Mouse (Mus musculus) induced T-regulatory cell, adult 2 months (primary cell): ENCODE results near the gene Fam129b.

Source experiments
- DNase-seq: peaks from one replicate; pipeline ENCODE4 v3.0.0-alpha.2; 2012; ENCODE audit warnings: low read depth

Gene Fam129b

GRCm38 (mm10) chr2:32859622-32860012 lies 16.3 kb upstream of the Fam129b start:
- no peak for DNase-seq

DNA sequence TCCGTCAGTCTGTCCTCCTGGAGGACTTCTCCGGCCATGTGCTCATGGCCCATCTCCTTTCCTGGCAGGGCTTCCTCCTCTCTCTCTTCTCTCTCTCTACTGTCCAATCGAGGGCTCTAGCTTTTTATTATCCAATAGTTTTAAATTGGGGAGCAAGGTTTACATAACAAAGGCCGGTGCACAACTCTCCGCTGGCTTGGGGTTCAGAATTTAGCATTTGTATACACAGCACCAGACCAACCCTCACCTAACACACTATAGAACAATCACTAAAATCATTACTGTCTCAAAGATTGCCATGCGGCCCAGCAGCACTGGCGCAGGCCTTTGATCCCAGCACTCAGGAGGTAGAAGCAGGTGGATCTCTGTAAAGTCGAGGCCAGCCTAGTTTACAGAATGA lies 15.1 kb upstream of the Fam129b start:
- no peak for DNase-seq

- no peak for DNase-seq
Measured at GRCm38 (mm10) chr2:32863317-32863716, 12.6 kb upstream of the Fam129b start.

DNA sequence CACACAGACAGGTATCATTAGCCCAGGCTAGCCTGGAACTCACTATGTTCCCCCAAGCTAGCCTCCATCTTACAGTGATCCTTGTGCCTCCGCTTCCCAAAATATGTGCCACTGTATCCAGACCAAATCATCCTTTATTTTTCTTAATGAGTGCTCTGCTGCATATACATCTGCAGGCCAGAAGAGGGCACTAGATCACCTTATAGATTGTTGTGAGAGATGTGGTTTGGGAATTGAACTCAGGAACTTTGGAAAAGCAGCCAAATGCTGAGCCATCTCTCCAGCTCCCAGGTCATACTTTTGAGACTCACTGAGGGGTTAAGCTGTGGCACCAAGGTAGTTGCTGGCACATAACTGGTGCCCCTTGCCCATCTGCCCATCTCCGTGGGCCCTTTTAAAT lies 11.2 kb upstream of the Fam129b start:
- DNase-seq, result peak; percentile 69

DNA sequence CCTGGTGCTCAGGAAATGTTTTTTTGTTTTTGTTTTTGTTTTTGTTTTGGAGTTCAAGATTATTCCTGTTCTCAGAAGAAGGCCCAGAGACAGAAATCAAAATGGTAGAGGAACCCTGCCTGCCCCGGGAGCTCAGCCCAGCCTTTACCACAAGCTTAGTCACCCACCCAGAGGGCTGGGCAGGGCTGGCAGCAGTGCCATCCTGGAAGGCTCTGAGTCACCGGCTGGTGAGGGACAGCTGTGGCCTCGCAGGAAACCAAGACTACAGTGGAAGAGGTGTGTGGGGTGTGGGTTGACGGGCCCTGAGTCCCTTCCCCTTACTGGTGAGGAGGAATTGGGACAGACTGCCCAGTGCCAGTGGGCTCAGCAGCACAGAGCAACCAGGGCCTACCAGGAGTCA lies 8.6 kb upstream of the Fam129b start:
- DNase-seq, result peak; percentile 70

- no peak for DNase-seq
Measured at GRCm38 (mm10) chr2:32869721-32870274, 6.1 kb upstream of the Fam129b start.

DNA sequence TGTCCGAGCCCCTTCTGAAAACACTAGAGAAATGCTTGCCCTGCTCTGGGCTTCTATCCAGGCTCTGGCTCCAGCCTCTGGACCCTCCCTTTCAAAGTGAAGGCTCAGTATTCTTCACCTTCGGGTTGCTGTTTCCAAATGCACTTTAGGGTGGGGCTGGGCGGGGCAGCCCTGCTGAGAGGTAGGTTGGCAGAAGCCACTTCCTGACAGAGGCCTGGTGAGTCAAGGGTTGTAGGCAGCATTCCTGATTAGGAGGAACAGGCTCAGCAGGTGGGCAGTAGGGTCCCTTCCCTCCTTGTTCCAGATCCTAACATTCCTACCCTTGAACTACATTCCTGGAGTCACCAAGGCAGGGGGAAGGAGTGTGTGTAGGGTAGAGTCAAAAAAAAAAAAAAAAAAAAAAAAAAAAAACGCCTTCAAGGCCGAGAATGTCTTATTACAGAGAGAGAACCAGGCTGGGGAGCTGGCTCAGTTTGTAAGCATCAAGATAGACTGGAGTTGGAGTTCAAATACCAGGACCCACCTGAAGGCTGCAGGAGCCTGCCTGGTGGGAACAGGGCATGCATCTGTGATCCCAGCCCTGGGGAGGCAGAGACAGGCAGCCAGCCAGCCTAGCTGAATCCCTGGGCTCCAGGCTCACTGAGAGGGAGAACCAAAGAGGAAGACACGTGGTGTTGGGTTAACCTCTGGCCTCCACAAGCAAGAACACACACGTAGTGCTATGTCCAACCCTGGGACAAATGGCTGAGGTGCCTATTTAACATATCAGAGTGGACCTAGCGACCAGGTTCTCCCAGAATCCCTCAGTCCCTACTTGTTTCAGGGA lies 5.4 kb upstream of the Fam129b start:
- peak; percentile 69 for DNase-seq

- no peak for DNase-seq
Measured at GRCm38 (mm10) chr2:32874070-32874469, 1.8 kb upstream of the Fam129b start.

GRCm38 (mm10) chr2:32874951-32875674 lies 801 bp upstream of the Fam129b start:
- DNase-seq, result peak; percentile 52

DNA sequence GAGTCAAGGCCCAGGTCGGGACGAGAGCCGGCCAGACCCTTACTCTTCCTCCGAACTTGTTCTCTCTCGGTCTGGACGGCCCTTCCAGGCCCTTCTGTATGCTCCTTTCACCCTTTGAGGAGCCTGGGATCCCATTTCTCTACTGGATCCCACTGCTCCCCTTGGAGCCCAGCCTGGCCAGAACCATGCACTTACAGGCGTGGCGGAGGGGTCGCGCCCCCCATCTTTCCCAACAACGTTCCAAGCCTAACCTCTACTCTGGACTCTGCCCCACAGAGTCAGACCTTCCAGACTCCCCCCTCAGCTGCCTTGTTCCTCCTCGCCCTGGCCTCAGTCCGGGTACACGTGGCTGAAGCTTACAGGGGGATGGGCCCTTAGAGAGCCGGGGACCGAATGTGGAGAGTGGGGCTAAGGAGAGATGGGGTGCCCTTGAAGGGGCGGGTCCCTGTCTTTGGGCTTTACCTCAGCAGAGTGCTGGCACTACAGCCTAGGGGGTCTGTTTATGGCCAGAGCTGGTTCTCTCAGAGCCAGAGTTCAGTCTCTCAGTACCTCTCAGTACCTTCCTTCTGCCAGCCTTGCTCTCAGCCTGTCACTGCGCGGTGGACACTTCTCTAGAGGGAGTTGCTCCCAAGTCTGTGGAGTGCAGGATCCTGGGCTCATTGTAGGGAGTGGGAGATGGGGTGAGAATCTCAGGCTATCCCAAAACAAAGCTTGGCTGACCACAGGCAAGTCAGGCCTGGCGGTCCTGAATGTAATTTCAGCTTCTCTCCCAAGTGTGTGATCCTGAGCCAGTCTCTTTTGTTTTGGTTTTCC lies 782 bp downstream of the Fam129b start:
- DNase-seq, result no peak

- no peak for DNase-seq
Measured at GRCm38 (mm10) chr2:32877303-32877702, 1.4 kb downstream of the Fam129b start.

GRCm38 (mm10) chr2:32877761-32878393 lies 2.0 kb downstream of the Fam129b start:
- DNase-seq, result no peak

GRCm38 (mm10) chr2:32878396-32878795 lies 2.5 kb downstream of the Fam129b start:
- no peak for DNase-seq

GRCm38 (mm10) chr2:32879593-32879992 lies 3.7 kb downstream of the Fam129b start:
- no peak for DNase-seq

DNA sequence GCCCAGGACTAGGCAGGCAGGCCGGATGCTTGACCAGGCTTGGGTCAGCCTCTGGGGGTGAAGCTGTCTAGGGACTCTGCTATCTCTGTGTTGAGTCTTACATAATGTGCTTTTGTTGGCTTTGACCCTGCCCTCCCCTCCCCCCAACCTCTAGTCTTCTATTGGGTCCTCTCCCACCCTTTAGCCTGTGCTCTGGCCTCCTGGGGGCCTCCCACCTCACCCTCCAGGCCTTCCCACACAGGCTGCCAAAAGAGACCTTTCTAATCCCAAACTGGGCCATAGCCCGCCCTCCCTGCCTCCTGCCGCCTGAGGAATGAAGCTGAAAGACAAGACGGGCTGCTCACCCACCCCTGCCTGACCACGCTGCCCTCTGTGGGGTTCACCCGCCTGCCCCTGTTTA lies 5.1 kb downstream of the Fam129b start:
- DNase-seq, result no peak

DNA sequence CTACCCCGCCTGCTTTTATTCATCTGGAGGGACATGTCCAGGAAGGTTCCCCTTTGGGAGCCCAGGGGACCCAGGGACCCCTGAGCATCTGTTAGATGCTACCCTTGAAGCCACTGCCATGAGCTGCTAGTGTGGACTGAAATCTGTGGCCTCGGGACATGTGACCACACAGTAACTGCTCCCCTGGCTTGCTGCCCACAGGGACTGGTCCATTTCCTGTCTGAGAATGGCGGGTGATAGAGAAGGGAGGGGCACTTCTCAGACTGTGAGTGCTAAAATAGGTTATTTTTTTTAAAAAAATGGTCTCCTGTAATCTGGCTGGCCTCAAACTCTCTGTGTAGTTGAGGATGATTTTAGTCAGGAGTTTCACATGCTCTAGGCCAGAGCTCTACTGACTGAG lies 5.8 kb downstream of the Fam129b start:
- peak; percentile 74 for DNase-seq

DNA sequence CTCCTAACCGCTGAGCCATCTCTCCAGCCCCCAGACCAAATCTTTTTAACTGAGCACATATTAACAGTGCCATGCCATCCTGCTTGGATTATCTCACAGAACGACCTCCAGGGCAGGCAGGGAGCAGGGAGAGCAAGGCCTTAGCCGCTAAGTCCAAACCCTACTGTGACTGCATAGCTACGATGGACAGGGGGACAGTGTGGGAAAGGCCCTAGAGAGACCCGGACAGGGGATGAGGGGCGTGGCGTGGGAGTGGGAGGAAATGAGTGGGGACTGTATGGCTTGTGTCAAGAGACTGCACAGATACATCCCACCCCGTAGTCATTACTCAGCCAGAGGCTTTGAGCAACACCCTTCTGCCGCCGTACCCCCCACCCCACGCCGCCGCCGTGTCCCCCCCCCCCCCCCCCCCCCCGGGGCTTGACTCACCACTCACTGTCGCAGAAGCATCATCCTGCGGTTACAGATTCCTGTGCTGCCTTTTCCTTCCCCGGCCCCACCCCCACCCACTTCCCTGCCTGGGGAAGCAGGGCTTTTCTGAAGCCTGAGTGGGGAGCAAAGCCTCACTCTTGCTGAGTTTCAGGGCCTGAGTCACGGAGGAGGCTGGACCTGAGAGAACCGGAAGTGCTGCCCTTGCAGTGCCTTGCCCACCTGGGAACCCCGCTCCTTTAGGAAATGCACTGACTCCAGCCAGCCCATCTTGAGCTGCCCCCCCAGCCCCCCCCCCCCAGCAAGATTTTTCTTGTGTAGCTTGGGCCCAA lies 6.5 kb downstream of the Fam129b start:
- DNase-seq, result peak; percentile 79

- no peak for DNase-seq
Measured at GRCm38 (mm10) chr2:32884745-32885144, 8.8 kb downstream of the Fam129b start.

GRCm38 (mm10) chr2:32888029-32888428 lies 12.1 kb downstream of the Fam129b start:
- DNase-seq, result no peak

DNA sequence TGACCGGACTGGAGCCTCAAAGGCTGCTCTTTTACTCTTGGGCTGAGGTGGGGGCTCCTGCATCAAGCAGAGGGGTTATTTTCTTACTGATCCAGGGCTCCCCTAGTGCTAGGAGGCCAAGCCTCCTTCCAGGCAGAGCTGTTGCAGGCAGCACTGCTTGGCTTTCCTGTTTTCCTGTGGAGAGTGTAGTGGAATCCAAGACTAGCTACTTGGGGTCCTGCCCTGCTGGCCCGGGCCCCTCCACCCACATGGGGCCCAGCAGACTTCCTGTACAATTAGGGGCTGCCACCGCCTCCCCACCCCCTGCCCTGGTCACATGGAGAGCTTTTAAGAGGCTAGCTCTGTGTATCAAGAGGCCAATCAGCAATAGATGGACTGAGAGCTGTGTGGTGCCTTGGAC lies 12.6 kb downstream of the Fam129b start:
- no peak for DNase-seq

DNA sequence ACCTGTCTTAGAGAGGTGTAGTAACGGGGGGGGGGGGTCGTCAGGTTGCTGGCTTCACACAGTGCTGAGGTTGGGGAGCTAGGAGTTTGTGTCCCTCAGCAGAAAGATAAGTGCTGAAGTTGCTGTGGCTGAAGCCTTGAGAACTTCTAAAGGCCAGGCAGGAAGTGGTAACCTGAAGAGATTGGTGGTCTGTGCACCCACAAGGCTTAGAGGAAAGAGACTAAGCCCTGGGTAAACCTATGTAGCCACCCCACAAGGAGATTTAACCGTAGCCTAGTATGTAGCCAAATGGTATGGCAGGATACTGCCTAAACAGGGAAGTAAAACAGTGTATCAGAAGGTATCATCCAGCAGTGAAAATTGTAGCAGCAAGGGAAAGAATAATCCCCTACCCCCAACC lies 14.4 kb downstream of the Fam129b start:
- peak; percentile 62 for DNase-seq
